Mouse (Mus musculus): ENCODE data around the gene Gm20683.
A peak's percentile ranks its signal among the peaks of the same experiment; 100 is the strongest.

The Gm20683 gene

GRCm38 (mm10) chr17:25841117-25841880 lies at the start of gene Gm20683:
Gm20683 (minus strand) TSS chr17:25841763.
- no peak for DNase-seq

DNA sequence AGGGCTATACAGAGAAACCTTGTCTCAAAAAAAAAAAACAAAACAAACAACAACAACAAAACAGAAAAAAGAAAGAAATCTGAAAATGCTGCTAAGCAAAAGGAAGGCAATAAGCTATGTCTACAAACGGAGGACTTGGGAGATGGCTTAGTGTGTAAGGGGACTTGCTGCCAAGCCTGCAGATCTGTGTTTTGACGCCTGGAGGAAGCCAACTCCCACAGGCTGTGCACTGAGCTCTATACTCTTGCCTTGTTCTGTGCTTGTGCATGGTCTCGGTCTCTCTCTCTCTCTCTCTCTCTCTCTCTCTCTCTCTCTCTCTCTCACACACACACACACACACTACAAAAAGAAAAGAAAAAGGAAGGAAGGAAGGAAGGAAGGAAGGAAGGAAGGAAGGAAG lies 47.3 kb upstream of the Gm20683 start:
- no peak for DNase-seq

DNA sequence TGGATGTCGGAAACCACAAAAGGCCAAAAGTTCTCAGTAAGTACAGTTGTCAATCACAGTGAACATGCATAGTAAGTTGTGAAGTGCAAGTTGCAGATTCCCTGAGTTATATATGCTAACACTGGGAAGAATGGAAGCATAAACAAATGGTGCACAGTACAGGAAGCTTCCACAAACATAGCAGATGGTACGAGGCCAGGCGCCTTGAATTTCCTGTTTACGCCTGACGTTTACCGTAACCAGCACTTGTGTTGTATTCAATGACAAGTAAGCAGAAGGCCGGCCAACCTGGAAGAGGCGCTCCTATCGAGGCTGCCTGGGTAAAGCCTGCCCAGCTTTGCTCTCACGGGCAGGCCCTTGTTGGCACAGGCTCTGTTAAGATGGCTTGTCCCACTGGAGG lies 45.9 kb upstream of the Gm20683 start:
- no peak for DNase-seq

DNA sequence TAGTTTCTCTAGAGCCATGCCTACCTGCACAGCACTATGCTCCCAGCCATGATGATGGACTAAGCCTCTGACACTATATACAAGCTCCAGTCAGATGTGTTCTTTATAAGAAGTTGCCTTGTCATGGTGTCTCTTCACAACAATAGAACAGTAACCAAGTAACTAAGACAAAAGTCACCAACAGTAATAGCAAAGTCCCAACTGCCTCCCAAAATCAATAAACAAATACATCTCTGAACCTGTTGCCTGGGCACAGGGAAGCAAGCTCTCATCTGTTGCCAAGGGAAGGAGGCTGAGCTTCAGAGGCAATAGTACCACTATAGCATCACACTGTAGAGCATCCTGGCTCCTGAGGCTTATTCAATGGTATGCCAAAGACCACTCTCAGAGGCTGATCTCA lies 45.2 kb upstream of the Gm20683 start:
- DNase-seq, result no peak

DNA sequence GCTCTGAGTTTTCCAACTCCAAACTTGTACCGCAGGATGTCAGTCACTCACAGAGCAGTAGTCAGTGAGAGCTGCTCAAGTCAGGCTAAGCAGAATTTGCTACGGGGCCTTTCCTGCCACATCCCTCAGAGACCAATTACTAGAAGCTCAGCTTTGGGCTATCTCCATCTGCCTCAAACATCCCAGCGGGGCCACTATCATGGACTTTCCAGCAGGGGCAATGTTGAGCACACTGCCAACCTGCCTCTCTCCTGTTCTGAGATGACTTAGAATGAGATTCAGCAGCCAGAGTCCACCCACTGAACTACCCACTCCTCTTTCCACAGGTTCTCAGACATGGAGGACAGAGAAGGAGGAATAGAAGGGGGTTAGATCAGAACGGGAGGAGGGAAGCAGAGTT lies 44.1 kb upstream of the Gm20683 start:
- no peak for DNase-seq

DNA sequence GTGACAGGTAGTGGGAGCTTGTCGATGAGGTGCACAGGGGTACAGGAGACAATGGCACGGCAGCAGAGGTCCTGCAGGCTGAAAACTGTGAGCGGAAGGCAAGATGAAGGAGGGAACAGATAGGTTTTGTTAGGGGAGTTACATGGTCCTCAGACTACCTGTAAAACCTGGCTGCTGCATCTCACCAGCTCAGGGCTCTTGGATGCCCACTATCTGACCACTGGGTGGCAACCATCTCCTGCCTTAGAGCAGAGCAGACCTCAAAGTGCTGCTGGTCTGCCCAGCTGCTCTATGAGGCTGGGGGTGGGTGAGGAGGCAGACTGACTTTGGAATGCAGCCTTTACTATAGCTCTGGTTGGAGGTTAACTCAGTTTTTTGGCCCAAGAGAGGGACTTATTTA lies 42.3 kb upstream of the Gm20683 start:
- DNase-seq, result no peak

GRCm38 (mm10) chr17:25883268-25883667 lies 41.7 kb upstream of the Gm20683 start:
- DNase-seq, result no peak

GRCm38 (mm10) chr17:25882306-25882705 lies 40.7 kb upstream of the Gm20683 start:
- no peak for DNase-seq

DNA sequence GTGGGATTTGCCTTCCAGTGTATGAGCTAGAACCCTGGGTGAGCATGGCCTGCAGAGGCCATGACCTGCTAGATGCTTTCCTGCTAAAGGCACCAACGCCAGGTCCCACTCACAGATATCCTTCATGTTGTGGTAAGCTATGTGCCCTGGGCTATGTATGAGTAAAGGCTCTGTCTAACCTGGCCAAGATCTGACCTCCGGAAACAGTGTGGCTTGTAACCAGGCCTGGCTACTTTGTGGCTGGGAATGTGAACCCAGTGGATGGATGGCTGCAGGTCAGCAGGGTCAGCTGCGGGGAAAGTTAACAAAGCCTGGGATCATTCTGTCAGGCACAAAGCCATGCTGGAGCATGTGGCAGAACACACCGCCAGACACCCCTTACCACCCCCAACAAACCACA lies 40.1 kb upstream of the Gm20683 start:
- DNase-seq, result no peak

- no peak for DNase-seq
Observed at GRCm38 (mm10) chr17:25880913-25881641, 39.5 kb upstream of the Gm20683 start.

DNA sequence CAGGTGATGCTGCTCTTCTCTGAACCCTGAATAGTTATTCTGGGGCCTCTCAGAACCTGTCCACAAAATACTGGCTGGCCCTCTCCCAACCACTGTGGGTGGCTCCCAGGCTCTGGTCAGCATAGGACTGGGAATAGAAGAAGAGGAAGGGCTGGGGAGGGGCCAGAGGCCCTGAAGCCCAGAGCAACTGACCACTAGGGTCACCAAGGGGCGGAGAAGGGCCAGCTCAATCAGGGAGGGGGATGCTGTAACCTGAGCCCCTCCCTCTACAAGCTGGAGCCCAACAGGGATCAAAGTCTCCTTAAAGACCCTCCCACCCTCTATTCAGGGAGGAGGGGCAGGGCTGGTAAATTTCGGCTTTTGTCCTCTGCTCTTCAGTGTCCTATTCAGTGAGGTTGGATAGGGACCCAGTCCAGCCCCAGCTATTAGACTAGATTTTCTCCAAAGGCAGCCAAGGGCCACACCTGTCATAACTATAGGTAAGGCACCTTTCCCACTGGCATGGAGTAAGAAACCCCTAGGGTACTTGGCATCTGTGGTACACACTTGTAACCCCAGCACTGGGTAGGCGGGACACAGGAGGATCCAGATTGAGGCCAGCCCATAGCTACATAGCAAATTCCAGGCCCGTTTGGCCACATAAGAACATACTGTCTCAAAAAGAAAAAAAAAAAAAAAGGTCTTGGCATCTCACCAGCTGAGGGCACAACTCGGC lies 38.8 kb upstream of the Gm20683 start, which contains the start of gene Wfikkn1:
Gene Wfikkn1 (minus strand): TSS at position 663 of the 715 bp plus-strand sequence.
- DNase-seq, result no peak

- no peak for DNase-seq
Observed at GRCm38 (mm10) chr17:25879750-25880149, 38.2 kb upstream of the Gm20683 start.

DNA sequence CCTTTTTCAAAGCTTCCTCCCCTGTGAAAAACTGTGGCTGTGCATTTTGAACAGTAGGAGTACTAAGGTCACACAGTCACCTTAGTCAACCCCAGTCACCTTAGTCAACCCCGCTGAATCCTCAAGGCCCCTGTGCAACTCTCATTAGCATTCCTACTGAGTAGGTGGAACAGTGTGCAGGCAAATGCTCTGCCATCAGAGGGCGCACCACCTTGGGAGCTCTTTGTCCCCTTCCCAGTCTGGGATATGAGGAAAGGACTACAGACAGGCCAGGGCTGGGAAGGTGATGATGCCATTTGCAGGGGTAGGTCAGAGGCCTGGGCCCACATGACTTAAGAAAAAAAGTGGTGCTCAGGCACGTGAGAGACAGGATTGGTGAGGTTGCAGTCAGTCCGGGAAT lies 37.7 kb upstream of the Gm20683 start:
- peak; percentile 48 for DNase-seq

GRCm38 (mm10) chr17:25878611-25879180 lies 37.1 kb upstream of the Gm20683 start:
- DNase-seq, result no peak

DNA sequence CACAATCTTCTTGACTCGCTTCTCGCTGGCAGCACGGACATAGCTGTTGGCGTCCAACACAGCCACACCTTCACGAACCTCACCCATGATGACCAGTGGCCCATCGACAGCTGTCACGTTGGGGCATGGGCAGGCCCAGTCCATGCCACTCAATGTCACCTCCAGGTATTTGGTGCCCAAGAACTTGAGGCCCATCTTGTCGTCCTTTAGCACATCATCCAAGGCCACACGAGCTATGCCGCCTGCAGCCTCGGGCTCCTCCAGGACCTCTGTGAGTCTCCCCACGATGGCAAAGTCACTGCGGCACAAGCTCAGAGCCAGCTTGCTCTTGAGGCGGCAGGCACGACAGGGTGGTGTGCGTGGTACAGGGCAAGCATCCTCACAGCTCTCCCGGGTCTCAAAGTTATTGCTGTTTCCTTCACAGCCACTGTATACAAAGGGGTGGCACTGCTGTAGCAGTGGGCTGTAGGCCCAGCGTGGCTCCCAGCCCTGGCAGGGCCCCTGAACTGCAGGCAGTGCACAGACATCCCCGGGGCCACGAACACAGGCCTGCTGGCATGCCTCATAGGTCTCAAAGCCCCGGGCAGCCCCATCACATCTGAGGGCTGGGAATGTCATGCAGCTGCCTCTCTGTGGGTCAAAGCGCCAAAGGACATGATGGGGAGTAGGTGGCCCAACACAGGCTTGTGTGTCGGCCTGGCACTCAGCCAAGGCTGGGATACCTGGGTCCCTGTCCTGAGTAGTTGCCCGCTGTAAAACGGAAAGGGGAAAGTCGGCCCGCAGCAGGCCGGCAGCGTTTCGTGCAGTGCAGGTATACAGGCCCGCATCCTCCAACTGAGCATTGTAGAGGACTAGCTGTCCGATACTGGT lies 36.4 kb upstream of the Gm20683 start:
- DNase-seq, result peak; percentile 34

DNA sequence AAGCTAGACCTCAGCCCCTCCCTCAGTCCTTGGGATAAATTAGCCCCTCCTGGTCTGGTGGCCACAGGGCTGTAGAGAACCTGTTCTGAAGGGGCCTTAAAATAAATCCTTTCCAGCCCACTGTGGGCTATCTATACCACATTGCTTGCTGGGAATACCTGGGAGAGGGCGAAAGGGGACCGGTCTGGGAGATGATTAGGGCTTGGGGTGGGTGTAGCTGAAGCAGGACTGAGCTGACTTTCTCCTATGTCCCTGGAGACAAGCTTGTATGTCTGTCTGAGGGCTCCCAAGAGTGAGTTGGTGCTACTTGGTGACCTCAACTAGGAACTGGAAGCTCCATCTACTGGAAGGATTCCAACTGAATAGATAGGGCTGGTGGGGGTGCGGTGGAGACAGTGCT lies 35.5 kb upstream of the Gm20683 start:
- no peak for DNase-seq

DNA sequence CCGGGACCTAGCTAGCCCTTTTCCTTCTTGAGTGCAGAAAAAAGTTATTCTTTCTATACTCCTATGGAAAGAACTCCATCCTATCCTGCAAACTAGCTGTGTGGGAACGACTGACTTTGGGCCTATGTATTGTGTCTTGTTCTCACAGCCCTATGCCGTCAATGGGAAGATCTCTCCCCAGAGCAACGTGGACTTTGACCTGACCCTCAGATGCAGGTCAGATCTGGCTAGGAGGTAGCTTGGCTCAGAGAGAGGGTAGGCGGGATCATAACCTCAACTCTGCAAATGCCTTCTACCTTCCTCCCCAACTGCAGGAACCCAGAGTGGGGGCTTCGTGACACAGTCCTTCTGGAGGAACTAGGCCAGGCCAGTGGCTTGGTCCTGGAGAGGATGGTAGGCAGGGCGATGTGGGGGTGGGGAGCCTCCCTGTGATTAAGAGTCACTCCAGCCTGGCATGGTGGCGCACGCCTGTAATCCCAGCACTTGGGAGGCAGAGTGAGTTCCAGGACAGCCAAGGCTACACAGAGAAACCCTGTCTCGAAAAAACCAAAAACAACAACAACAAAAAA lies 34.9 kb upstream of the Gm20683 start:
- DNase-seq, result no peak

GRCm38 (mm10) chr17:25875171-25876136 lies 33.9 kb upstream of the Gm20683 start:
- peak; percentile 88 for DNase-seq

- peak; percentile 99 for DNase-seq
Observed at GRCm38 (mm10) chr17:25874721-25875170, 33.2 kb upstream of the Gm20683 start, which contains the start of gene Mettl26. Mettl26 (plus strand) TSS chr17:25875074.

DNA sequence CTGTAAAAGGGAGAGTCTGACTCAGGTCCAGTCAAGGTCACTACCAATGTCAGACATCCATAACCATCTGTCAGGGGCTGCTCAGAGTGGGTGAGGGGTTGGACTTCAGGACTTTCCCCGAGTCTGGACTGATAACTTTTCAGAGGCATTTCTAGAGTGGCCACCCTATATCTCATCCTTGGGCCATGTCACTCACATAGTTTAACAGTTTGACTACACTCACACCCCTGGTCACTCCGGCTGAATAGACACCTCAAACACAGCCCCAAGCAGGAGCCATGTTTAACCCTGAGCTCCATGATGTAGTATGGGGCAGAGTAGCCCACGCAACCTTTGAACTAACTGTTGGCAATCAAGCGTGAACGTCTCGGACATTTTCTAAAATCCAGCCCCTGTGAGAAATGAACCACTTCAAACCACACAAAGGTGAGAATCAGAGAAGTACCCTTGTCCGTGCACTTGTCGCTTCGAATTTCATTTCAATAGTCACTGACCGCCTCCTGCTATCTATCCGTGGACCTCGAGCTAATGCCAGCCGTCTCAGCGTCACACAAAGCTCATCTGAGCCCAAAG lies 32.7 kb upstream of the Gm20683 start:
- DNase-seq, result no peak
